Mouse (Mus musculus): Measurements from ENCODE around the gene Pkd1l2.

The Pkd1l2 gene

DNA sequence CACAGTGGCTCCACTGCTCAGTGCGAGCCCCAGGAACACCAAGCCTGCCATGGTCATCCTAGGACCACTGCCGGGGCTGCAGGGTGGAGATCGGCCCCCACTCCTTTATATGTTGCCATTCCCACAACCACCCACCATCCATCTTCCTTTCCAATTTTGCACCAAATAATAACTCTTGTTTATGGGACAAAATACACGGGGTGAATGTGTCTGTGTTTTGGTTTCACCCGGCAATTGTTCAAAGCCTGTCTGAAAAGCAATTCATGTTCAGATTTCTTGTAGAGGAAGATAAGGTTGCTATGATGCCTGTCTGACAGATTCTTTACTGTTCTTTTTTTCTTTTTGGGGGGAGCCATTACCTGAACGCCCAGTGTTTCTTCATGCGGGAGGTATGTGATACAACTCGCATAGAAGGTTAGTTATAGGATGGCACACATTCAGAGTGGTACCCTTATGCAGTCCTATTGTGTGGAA, at the start of gene Pkd1l2:
Pkd1l2 (minus strand) TSS at position 51 of the 474 bp plus-strand sequence.
- DNase-seq (ENCODE audit: low read depth): no peak

GRCm38 (mm10) chr8:117127063-117127462, 44.8 kb upstream of the Pkd1l2 start:
- no peak for DNase-seq (ENCODE audit: low read depth)

DNA sequence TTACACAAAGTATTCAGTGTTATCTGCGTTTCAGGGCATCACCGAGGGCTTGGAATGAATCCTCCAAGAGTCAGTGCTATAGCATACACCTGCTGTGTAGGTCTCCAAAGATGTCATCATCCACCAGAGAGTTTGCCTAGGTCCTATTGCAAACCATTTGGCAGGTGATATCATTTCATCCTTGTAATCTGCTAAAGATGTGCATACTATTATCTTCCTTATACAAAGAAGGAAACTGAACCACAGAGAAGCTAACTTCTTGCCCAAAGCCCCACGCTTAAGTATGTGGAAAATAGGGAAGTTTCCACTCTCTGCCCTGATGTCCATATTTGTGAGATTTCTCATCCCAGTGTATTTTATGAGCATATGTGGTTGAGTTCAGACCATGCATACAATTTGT, 44.2 kb upstream of the Pkd1l2 start:
- no peak for DNase-seq (ENCODE audit: low read depth)

DNA sequence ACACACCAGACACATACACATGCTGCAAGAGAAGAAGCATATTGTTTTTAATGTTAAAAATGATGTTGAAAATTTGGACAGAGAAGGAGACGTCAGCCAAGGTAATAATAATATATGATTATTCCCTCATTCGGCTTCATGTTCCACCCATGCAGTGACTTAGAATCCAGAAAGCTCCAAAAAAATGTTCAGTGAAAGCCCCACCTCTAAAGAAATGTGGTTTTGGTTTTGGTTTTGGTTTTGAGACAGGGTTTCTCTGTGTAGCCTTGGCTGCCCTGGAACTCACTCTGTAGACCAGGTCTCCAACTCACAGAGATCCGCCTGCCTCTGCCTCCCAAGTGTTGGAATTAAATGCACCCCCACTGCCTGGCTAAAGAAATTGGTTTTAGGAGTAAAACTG, 43.6 kb upstream of the Pkd1l2 start:
- no peak for DNase-seq (ENCODE audit: low read depth)

GRCm38 (mm10) chr8:117123850-117124633, 41.8 kb upstream of the Pkd1l2 start:
- DNase-seq (ENCODE audit: low read depth): no peak

- DNase-seq (ENCODE audit: low read depth): peak; percentile 42
Measured at GRCm38 (mm10) chr8:117121277-117121676, 39.0 kb upstream of the Pkd1l2 start.

- DNase-seq (ENCODE audit: low read depth): no peak
Measured at GRCm38 (mm10) chr8:117118409-117118808, 36.2 kb upstream of the Pkd1l2 start.

GRCm38 (mm10) chr8:117116534-117116933, 34.3 kb upstream of the Pkd1l2 start:
- DNase-seq (ENCODE audit: low read depth): no peak

DNA sequence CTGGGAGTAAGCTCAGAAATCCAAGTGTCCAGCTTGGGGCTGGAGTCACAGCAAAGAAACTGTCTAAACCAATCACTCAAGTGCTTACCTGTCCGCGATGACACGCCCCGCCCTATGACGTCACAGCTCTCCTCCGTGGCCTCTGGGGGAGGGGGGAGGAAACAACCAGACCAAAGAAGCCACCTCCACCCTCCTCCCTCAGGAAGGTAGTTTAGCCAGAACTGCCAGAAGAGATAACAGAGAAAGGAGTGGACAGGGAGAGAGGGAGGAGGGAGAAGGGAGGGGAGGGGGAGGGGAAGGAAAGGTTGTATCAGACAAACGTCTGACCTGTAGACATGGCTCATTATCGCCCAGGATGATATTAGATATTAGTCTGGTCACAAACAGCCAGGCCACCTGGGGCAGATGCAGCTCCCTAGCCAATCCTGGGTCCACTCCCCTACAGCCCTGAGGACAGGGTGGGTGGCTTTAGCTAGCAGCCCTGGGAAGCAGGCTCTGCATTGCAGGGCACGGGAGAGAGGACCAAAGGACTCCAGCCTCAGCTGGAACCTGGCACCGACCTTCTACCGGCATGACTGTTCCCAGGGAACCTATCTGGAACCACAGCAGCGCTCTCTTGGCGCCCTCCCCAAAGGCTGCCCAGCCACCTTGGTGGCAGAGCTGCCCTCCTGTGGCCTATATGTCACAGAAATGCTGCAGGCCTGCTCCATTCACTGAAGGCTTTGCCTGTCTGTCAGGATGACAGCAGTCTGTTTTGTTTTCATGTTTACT, 33.6 kb upstream of the Pkd1l2 start:
- no peak for DNase-seq (ENCODE audit: low read depth)

- no peak for DNase-seq (ENCODE audit: low read depth)
Measured at GRCm38 (mm10) chr8:117115094-117115493, 32.8 kb upstream of the Pkd1l2 start.

GRCm38 (mm10) chr8:117112261-117112660, 30.0 kb upstream of the Pkd1l2 start:
- DNase-seq (ENCODE audit: low read depth): no peak

GRCm38 (mm10) chr8:117111641-117112040, 29.4 kb upstream of the Pkd1l2 start:
- DNase-seq (ENCODE audit: low read depth): no peak

GRCm38 (mm10) chr8:117109801-117110390, 27.6 kb upstream of the Pkd1l2 start:
- peak; percentile 44 for DNase-seq (ENCODE audit: low read depth)

GRCm38 (mm10) chr8:117109018-117109711, 26.9 kb upstream of the Pkd1l2 start:
- no peak for DNase-seq (ENCODE audit: low read depth)

DNA sequence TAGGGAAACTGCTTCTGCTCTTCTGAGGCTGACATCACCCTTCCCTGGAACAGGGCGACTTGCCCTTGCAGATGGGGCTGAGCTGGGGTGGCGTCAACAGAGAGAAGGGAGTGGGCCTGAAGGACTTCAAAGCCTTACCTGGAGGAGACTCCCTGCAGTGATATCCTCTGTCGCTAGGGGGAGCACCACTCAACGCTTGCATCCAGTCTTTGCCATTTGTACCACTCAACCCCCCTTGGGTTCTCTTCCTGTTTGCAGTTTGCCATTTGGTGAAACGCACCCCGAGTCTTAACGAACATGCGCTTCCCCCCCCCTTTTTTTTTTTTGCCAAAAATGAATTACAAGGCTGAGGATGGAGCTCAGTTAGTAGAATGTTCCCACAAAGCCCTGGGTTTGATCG, 25.3 kb upstream of the Pkd1l2 start:
- peak; percentile 78 for DNase-seq (ENCODE audit: low read depth)

DNA sequence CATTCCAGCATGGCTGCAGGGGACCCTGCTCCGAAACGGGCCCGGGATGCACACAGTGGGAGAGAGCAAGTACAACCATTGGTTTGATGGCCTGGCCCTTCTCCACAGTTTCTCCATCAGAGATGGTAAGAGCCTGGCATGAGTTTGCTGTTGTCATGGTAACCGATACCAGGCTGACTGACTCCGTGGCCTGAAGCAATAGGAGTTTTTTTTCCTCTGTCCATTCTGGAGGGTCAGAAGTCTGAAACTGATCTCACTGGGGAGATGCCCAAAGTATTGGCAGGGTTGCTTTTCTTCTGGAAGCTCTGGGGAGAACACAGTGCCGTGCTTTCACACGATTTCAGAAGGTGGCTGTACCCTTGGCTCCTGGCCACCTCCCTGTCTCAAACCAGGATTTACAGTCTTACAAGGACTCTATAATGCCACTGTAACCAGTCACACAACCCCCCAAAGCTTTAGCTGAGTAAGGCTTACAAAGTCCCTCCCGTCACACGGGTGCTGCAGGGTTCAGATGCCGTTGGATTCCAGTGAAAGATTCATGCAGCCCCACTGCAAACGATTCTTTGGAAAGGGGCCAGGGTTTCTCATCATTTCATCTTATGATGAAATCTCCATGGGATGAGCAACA, 15.4 kb upstream of the Pkd1l2 start:
- DNase-seq (ENCODE audit: low read depth): no peak

GRCm38 (mm10) chr8:117097051-117097563, 14.9 kb upstream of the Pkd1l2 start:
- no peak for DNase-seq (ENCODE audit: low read depth)

DNA sequence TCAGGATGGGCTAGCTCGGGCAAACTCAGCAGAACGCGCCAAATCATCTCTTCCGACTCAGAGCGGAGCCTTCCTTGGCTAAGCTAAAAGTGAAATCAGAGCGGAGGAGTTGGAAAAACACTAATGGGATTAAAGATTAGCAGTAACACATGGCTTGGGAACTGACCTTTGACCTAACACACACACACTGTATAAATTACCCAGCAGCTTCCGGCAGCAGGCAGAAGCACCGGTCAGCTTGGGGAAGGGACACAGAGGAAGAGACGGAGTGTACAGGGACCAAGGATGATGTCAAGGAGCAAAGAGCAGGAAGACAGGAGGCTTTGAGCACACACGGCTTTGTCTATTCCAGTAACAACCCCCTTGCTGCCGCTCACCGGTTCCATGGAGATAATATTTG, 13.4 kb upstream of the Pkd1l2 start, which contains the start of gene Bco1:
Bco1 (plus strand) TSS at position 208 of the 400 bp plus-strand sequence.
- no peak for DNase-seq (ENCODE audit: low read depth)

- DNase-seq (ENCODE audit: low read depth): no peak
Measured at GRCm38 (mm10) chr8:117094053-117094452, 11.8 kb upstream of the Pkd1l2 start.

DNA sequence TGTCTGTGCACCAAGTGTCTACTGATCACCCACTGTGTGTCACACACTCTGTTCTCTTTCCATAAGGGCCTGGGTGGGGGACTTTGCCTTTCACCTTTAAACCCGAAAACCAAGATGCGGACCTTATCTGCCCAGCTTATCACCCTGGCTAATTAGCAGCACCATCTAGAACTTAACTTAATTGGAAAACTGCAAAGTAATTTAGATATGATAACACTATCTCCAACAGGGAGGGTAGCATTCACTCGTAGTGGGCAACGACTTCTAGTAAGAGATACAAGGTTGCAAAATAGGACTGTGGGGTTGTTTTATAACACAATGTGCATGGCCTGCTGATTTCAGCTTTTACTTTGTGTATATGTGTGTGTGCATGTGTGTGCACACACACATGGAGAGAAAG, 7.6 kb upstream of the Pkd1l2 start:
- DNase-seq (ENCODE audit: low read depth): no peak

- no peak for DNase-seq (ENCODE audit: low read depth)
Measured at GRCm38 (mm10) chr8:117087036-117087435, 4.8 kb upstream of the Pkd1l2 start.
